Mouse (Mus musculus) left cerebral cortex, adult 11 months (tissue): Measurements from ENCODE around the gene Kcnip4.

ENCODE experiments used
- DNase-seq: peaks from one replicate; pipeline ENCODE4 v3.0.0; 2022; ENCODE audit warnings: low spot score

Kcnip4 gene

DNA sequence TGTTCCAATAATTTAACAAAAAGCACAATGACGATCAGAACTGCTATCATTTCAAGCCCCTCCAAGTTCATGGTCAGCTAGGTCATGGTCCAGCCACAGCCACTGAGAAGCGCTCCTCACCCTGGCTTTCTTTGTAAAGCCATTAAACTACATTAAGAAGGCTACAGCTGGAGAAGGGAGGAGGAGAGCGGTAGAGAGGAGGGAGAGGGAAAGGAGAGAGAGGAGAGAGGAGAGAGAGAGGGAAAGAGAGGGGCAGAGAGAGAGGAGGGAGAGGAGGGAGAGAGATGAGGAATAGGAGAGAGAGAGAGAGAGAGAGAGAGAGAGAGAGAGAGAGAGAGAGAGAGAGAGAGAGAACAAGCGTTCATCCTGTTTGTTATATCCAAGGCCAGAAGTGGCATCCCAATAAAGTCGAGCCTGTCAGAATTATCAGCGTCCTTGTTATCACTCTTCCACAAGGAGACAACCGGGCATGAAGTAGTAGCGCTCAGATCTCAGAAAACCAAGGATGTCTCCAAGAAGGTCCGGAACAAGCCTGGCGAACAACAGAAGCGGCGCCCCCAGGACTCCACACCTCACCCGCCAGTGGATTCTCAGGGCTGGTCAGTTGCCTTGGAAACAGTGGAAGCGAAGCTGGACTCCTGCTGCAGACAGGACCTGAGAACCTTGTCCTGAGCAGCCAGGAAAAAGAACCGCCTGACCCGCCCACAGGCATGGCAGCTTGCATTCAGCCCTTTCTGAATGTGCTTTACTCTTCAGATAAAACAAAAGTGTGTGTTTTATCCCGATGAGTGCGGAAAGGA lies 635.1 kb downstream of the Kcnip4 start:
- DNase-seq: no peak

- DNase-seq: no peak
Measured at GRCm38 (mm10) chr5:48878081-48878480, 646.6 kb downstream of the Kcnip4 start.

DNA sequence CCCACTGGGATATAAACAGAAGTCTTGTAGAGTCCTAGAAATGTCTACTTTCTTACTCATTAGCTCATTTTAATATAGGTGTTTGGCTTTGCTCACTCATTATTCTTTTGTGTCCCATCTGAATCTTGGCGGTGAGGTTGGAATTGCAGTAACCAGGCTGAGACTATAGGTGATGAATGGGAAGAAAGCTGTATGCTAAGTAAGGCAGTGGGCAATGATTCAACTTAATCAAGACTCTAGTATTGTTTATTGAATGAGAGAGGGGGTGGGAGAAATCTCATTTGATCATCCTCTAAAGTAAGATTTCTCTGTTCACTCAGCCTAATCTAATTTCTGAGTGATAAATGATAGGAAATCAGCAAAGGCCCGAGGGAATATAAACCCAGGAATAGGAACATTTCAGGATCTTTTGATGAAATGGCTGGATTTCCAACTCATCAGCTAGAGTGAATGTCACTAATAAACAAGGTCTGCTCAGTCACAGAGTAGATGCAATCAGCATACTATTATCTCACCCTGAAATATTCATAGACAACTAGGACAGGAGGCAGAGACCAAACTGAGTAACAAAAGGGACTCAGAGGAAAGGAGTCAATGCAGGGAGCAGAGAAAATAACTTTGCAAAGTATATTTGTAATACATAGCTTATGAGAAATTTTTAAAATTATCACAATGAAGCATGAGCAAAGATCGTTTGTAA lies 660.3 kb downstream of the Kcnip4 start:
- DNase-seq: no peak

DNA sequence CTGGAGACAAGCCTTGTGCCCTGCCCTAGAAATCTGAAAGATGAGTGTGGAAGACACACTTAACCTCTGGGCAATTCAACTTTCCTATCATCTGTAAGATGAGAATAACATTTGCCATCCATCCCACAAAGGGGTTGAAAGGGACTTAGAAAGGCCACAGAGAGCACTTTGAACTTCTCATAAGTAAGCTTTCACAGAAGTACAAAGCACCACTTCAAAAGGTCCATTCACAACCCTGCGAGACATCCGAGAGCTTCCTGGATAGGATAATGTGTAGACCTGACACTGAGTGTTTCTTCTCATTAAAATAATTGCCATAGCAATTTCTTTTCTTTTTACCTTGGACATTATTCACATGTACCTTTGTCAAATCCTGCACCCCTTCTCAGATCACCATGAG lies 683.7 kb downstream of the Kcnip4 start:
- no peak for DNase-seq

DNA sequence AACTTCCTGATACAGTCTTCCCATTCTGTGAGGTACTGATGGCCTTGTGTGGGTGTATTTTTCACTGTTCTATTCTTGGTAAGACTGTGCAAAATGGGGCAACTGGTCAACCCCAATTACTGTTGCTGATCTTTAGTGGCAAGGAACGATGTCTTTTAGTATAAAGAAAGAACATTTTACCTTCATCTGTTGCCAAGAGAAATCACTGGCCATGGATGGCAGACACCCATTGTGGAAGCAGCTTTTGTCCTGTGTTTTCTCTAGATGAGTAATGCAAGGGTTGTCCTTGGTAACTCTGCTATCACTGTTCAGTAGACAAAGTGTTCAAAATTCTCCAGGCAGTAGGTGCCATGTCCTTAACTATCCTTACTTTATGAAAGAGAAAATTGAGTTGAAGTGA lies 729.2 kb downstream of the Kcnip4 start:
- no peak for DNase-seq

DNA sequence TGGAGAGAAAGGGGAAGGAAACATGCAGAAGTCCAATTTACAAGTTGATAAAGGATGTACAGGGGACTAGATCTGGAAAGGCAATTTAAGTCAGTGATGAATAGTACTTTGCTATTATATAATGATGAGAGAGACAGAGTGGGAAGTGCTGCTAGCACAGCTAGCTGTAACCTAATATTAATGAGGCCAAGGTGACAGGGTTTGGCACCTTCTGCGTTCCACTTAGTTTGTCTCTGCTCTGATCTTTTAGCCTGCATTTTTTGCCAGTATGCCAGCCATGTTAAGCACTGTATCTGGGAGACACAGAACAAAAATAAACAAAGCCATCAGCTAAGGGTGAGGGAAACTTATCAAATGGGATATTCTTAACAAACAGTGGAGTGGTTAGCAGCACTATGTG lies 745.3 kb downstream of the Kcnip4 start:
- peak; percentile 5 for DNase-seq

DNA sequence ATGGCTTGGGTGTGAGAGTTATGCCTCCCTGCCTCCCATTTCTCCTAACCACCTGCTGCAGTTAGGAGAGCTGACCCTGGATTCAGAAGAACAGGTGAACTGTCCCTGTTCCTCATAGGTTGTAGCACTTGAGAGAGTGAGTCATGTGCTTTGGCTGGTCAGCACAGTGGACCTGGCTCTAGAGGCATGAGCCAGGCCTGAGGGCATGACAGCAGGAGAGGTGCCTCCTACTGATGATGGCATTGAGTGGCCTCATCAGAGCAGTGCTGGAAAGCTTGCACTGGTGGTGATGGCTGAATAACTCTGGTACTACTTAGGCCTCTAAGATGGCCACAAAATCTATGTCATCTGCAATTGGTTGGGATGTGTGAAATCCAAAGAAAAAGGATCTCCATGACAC lies 776.1 kb downstream of the Kcnip4 start:
- no peak for DNase-seq

GRCm38 (mm10) chr5:48737640-48738039 lies 787.1 kb downstream of the Kcnip4 start:
- DNase-seq: no peak

DNA sequence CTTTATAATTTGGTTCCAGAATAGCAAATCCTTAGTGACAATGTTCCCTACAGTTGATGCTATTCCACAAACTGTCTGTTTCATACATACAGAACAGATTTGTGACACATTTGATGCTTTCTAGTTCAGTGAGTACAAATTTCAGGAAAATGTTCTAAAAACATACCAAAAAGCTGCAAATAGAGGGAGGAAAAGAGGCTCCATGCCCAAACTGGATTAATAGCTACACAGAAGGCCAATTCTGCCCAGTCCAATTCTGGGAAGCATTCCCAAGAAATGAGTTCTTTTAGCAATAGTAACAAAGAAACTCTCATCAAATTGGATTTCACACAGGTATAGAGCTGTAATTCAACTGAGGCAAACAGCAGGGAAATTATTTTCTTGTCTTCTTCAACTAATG lies 806.5 kb downstream of the Kcnip4 start:
- DNase-seq: no peak

DNA sequence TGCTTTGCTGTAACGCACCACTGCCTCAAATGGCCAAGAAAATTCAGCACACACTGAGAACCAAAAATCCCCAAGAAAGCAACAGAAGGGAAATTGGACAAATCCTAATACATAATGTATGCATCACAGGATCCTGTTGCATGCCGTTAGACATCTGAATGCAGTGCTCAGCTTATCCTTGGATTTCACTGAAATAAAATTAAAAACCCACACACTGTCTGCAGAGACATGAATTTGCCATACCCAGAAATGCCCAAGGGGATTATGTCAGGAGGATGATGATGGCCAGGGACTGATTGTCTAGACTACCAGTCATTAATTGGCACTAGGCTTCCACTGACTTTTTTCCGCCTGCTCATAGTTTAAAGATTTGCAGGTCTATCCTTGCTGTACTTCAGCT lies 818.7 kb downstream of the Kcnip4 start:
- DNase-seq: no peak

GRCm38 (mm10) chr5:48687068-48687467 lies 837.6 kb downstream of the Kcnip4 start:
- no peak for DNase-seq

- DNase-seq: no peak
Measured at GRCm38 (mm10) chr5:48679733-48680595, 844.7 kb downstream of the Kcnip4 start.

DNA sequence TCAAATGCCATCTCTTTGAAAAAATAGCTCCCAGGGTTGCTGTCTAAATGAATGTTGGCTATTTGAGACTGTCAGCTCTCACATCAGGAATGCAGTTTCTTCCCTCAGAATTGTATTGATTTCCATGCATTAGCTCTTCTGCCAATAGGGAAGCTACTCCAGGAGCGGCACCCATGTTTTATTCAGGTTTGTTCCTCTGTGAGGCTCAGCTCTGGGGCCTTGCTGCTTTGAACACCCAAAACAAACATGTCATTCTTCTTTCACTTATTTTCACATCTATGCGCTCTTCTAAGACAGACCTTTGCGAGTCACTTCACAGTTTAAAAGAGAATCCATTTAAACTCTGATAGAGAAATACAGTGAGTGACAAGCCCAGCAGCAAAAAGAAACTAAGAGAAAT lies 862.2 kb downstream of the Kcnip4 start:
- no peak for DNase-seq

DNA sequence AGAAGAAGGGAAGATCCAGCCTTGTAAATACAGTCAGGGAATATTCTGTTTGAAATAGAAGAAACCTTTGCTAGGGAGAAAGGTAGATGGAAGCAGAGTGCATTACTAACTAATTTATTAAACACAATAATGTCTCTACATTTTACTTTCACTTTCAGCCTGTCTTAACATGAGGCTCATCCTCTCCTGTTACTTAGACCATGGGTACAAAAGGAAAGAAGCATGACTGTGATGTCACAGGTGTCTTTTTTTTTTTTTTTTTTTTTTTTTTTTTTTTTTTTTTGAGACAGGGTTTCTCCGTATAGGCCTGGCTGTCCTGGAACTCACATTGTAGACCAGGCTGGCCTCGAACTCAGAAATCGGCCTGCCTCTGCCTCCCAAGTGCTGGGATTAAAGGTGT lies 864.7 kb downstream of the Kcnip4 start:
- no peak for DNase-seq

DNA sequence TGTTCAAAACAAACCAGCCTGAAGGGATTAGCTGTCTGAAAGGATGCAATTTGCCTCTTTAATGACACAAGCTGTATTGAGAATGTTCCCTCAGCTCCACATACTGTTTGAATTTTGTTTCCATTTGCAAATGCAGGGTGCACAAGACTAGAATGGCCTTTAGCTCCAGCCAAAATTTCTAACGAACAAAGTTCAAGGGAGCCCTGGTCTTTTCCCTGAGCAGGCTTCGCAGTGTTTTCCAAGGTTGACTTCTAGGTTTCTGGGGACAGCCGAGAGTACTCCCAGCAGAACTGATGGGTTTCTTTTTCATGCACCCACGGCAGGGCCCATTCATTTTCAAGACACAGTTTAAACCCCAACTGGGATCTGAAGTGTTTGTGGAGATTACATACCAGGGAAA lies 874.2 kb downstream of the Kcnip4 start:
- DNase-seq: no peak

GRCm38 (mm10) chr5:48636675-48637074 lies 888.0 kb downstream of the Kcnip4 start:
- no peak for DNase-seq

- no peak for DNase-seq
Measured at GRCm38 (mm10) chr5:48633631-48634030, 891.1 kb downstream of the Kcnip4 start.

- no peak for DNase-seq
Measured at GRCm38 (mm10) chr5:48623370-48623769, 901.3 kb downstream of the Kcnip4 start.

- no peak for DNase-seq
Measured at GRCm38 (mm10) chr5:48606916-48607315, 917.8 kb downstream of the Kcnip4 start.

- no peak for DNase-seq
Measured at GRCm38 (mm10) chr5:48606281-48606680, 918.4 kb downstream of the Kcnip4 start.

- DNase-seq: no peak
Measured at GRCm38 (mm10) chr5:48599481-48600040, 925.1 kb downstream of the Kcnip4 start.

DNA sequence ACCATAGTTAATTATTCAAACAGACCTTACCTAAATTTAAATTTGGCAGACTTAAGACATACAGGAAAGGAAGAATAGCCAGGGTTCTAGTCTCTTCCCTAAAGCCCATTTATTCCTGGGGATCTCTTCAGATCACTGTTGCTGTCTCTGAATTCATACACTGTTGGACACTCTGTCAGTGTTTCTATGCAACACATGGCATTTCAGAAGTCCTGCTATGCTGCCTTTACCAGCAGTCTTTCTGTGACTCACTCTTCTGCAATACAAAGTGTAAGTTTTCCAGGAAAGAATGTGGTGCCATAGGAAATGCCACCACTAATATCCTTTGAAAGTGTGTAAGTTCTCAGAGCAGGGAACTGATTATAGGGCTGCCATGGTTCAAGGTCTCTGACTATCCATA lies 936.7 kb downstream of the Kcnip4 start:
- no peak for DNase-seq
